Mouse (Mus musculus): ENCODE results near the gene Ksr1.

DNA sequence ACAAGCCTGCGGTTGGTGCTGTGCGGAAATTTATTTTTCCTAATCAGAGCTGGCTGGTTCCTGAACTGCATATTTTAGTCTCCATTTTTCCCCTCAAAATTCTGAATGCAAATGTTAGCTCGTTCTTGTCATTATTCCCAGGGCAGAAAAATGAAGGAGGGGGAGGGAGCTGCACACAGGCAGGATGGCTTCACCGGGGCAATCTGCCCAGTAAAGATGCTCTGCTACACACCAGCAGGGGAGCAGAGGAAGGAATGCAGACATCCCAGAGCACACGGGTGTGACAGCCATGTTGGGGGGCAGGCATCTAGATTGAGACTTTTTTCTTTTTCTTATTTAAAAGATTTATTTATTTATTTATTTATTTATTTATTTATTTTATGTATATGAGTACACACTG is 9.0 kb downstream of the Ksr1 start:
- no peak for TF ChIP-seq CTCF (IDR thresholded peaks at IDR 0.05; ENCODE audit: control insufficient read depth, insufficient read depth, insufficient read length)
- TF ChIP-seq FOSL1 (IDR thresholded peaks at IDR 0.05; ENCODE audit: insufficient read depth, low read length, poor library complexity, severe bottlenecking), result no peak
- TF ChIP-seq USF1 (IDR thresholded peaks at IDR 0.05; ENCODE audit: low read depth), result no peak
- no peak for TF ChIP-seq MAX (IDR thresholded peaks at IDR 0.05)
